Mouse (Mus musculus): Measurements from ENCODE around the gene Hist1h2bq. TPM values are rescaled to one million over a fixed set of nuclear protein-coding genes. Genes with fewer than 3 reads are reported as not detected.
"Not testable (repeated sequence)": the region's sequence is repeated elsewhere in the genome, so short reads cannot be mapped to it uniquely, and the experiment has no call there.

Gene Hist1h2bq
- polyA plus RNA-seq, 1 experiment from 2014 or later: 19.5 TPM

- not testable (repeated sequence) for H3K4me3 ChIP-seq (ENCODE audit: low read depth, low read length); DNase-seq (ENCODE audit: low spot score); H3K36me3 ChIP-seq (ENCODE audit: control insufficient read depth, insufficient read depth, low read length); H3K4me1 ChIP-seq (replicated peaks; ENCODE audit: control insufficient read depth, insufficient read depth, low read length); H3K9ac ChIP-seq (ENCODE audit: low read depth, low read length); H3K27ac ChIP-seq (ENCODE audit: low read depth, low read length); H3K27me3 ChIP-seq (replicated peaks; ENCODE audit: control insufficient read depth, insufficient read depth, low read length); H3K9me3 ChIP-seq (ENCODE audit: control insufficient read depth, low read length); ATAC-seq (replicated peaks; ENCODE audit: low FRiP score); H3K4me2 ChIP-seq
Observed at GRCm38 (mm10) chr13:21797163-21797562, 12.8 kb downstream of the Hist1h2bq start.

GRCm38 (mm10) chr13:21795584-21795983, 14.4 kb downstream of the Hist1h2bq start:
- DNase-seq (ENCODE audit: low spot score): no peak

DNA sequence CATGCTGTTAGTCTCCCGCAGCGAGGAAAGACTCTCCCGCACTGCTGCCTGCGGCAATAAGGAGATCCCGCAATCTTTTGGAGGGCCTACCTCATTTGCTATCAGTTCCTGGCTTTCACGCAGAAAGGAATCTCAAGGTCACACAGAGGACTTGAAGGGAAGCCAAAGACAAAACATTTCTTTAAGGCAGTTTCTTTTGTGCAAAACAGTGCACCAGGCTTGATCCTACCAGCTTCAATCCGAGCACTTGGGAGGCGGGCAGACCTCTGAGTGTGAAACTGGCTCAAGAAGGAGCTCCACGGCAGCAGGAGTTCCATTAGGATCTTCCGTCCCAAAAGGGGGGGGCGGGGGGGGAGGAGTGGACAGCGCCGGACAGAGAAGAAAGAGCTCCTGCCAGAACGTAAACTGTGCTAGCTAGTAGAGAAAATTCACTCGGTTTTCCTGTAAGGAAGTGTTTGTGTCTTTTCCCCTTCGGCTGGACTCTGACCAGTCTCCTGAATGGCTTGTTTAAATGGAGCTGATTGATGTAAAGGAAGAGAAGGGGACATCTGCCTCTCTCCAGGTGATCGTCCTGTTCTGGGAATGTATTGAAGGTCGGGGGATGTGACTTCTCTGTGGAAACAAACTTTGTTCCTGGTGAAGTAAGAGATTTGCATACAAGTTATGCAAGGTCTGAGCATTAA, 19.3 kb downstream of the Hist1h2bq start:
- Histone ChIP-seq H3K4me2 (peak overlapping the region; percentile 51), H3K9me3 (ENCODE audit: control insufficient read depth, low read length) (no peaks in the 10 kb centered on the region), H3K27ac (ENCODE audit: low read depth, low read length) (no peak overlapping the region), H3K36me3 (ENCODE audit: control insufficient read depth, insufficient read depth, low read length) (no peaks in the 10 kb centered on the region), H3K9ac (ENCODE audit: low read depth, low read length) (0 out of 2 replicates have a peak overlapping the region, but pooled peaks have one; percentile 37), H3K4me3 (ENCODE audit: low read depth, low read length) (no peak overlapping the region), H3K27me3 (replicated peaks; ENCODE audit: control insufficient read depth, insufficient read depth, low read length) (no peaks in the 10 kb centered on the region), H3K4me1 (replicated peaks; ENCODE audit: control insufficient read depth, insufficient read depth, low read length) (peaks cover 15% of the 10 kb centered on the region)
- DNase-seq (ENCODE audit: low spot score) (no peak), ATAC-seq (replicated peaks; ENCODE audit: low FRiP score) (no peak)
- 23% methylated on average over 18 of the region's 18 CpGs for WGBS

More at GRCm38 (mm10) chr13:21795584-21795983, 14.4 kb downstream of the Hist1h2bq start:
- Histone ChIP-seq H3K27me3 (replicated peaks; ENCODE audit: control insufficient read depth, insufficient read depth, low read length) (no peaks in the 10 kb centered on the region), H3K4me3 (ENCODE audit: low read depth, low read length) (no peak overlapping the region), H3K27ac (ENCODE audit: low read depth, low read length) (no peak overlapping the region), H3K9ac (ENCODE audit: low read depth, low read length) (no peak overlapping the region), H3K4me2 (no peak overlapping the region), H3K4me1 (replicated peaks; ENCODE audit: control insufficient read depth, insufficient read depth, low read length) (no peaks in the 10 kb centered on the region; the same call in 1 of the 2 replicates), H3K9me3 (ENCODE audit: control insufficient read depth, low read length) (no peaks in the 10 kb centered on the region), H3K36me3 (ENCODE audit: control insufficient read depth, insufficient read depth, low read length) (no peaks in the 10 kb centered on the region)
- no peak for ATAC-seq (replicated peaks; ENCODE audit: low FRiP score)
- 88% methylated on average over 7 of the region's 7 CpGs for WGBS

DNA sequence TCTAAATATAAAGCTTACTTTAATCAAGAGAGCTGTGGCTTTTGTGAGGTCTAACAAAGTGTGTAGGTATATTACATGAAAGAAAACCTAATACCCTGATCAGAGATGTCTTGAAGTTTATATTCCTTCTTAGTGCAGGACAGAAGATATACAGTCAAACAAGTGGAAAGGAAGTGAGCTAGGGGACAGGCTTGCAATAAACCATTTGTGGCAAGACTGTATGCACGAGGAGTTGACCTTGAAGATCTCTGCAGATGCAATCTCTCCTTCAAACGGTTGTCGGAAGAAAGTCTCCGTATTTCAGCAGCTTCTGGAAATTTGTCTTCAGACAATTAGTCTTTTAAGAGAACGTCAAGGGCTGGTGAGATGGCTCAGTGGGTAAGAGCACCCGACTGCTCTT, 20.1 kb downstream of the Hist1h2bq start:
- DNase-seq (ENCODE audit: low spot score): no peak
- WGBS: 47% methylated on average over 6 of the region's 6 CpGs

DNA sequence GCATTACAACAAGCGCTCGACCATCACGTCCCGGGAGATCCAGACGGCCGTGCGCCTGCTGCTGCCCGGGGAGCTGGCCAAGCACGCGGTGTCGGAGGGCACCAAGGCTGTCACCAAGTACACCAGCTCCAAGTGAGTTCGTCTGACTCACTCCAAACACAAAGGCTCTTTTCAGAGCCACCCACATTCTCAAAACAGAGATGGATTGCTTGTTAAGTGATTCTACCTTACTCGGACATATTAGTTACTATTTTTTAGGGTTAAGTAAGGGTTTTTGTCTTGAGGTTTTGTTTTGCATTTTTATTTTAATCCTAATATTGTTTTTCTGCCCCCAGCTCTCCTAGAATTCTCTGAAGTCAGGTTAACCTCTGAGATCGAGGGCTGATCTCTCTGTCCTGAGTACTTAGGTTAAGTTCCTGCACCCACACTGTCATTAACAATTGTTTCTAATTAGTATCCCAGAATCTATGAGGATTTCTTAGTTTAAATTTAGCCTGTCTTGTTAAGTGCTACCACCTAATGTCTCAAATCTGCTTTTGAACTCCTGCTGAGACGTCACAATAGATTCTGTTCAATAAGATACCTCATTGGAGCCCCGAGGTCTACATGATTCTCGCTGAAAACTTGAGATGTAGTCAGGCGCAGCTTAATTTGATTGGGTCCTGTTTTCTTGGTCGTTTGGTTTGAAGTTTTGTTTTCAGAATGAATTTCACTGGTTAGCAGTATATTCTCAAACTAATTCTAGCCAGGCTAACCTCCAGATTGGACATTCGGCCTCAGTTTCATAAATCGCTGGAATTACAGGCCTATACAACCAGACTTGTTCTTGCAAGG, 22.0 kb downstream of the Hist1h2bq start:
- peak overlapping the region; percentile 89 for H3K27ac ChIP-seq (ENCODE audit: low read depth, low read length)
- no peaks in the 10 kb centered on the region for H3K27me3 ChIP-seq (replicated peaks; ENCODE audit: control insufficient read depth, insufficient read depth, low read length)
- H3K4me3 ChIP-seq (ENCODE audit: low read depth, low read length): peak overlapping the region; percentile 27
- H3K4me2 ChIP-seq: peak overlapping the region; percentile 63
- peaks cover 24% of the 10 kb centered on the region for H3K4me1 ChIP-seq (replicated peaks; ENCODE audit: control insufficient read depth, insufficient read depth, low read length)
- H3K36me3 ChIP-seq (ENCODE audit: control insufficient read depth, insufficient read depth, low read length): no peaks in the 10 kb centered on the region
- H3K9me3 ChIP-seq (ENCODE audit: control insufficient read depth, low read length): no peaks in the 10 kb centered on the region
- DNase-seq (ENCODE audit: low spot score) (no peak), ATAC-seq (replicated peaks; ENCODE audit: low FRiP score) (0 out of 2 replicates have a peak, but pooled peaks have one; percentile 3)
- peak overlapping the region; percentile 63 for H3K9ac ChIP-seq (ENCODE audit: low read depth, low read length)
- 23% methylated on average over 14 of the region's 21 CpGs for WGBS

More for the DNA sequence above, 20.1 kb downstream of the Hist1h2bq start:
- Histone ChIP-seq H3K36me3 (ENCODE audit: control insufficient read depth, insufficient read depth, low read length) (no peaks in the 10 kb centered on the region), H3K9me3 (ENCODE audit: control insufficient read depth, low read length) (no peaks in the 10 kb centered on the region), H3K9ac (ENCODE audit: low read depth, low read length) (0 out of 2 replicates have a peak overlapping the region, but pooled peaks have one; percentile 10), H3K27me3 (replicated peaks; ENCODE audit: control insufficient read depth, insufficient read depth, low read length) (no peaks in the 10 kb centered on the region), H3K4me1 (replicated peaks; ENCODE audit: control insufficient read depth, insufficient read depth, low read length) (peaks cover 19% of the 10 kb centered on the region), H3K4me2 (no peak overlapping the region), H3K4me3 (ENCODE audit: low read depth, low read length) (no peak overlapping the region), H3K27ac (ENCODE audit: low read depth, low read length) (peak overlapping the region; percentile 19; the same call in 1 of the 2 replicates)
- no peak for ATAC-seq (replicated peaks; ENCODE audit: low FRiP score)

- H3K36me3 ChIP-seq (ENCODE audit: control insufficient read depth, insufficient read depth, low read length); H3K27me3 ChIP-seq (replicated peaks; ENCODE audit: control insufficient read depth, insufficient read depth, low read length); H3K9me3 ChIP-seq (ENCODE audit: control insufficient read depth, low read length): not testable (repeated sequence)
- ATAC-seq (replicated peaks; ENCODE audit: low FRiP score) (peak; percentile 86), DNase-seq (ENCODE audit: low spot score) (peak; percentile 82)
- peak within 1 kb of the TSS; percentile 96 for H3K27ac ChIP-seq (ENCODE audit: low read depth, low read length)
- H3K4me3 ChIP-seq (ENCODE audit: low read depth, low read length): peak within 1 kb of the TSS; percentile 41
- under 1% methylated on average over 34 of the region's 63 CpGs for WGBS
- peak within 1 kb of the TSS; percentile 66 for H3K4me2 ChIP-seq
- H3K4me1 ChIP-seq (replicated peaks; ENCODE audit: control insufficient read depth, insufficient read depth, low read length): peaks cover 24% of the 10 kb centered on the region
- H3K9ac ChIP-seq (ENCODE audit: low read depth, low read length): peak within 1 kb of the TSS; percentile 73
Observed at GRCm38 (mm10) chr13:21786899-21787629, 22.9 kb downstream of the Hist1h2bq start, which contains the start of the genes Hist1h2an and Hist1h2bp. TSS of gene Hist1h2an (minus strand) at chr13:21787218. TSS of gene Hist1h2bp (plus strand) at chr13:21787461.

GRCm38 (mm10) chr13:21786189-21786898, 23.7 kb downstream of the Hist1h2bq start:
- H3K36me3 ChIP-seq (ENCODE audit: control insufficient read depth, insufficient read depth, low read length): no peaks in the 10 kb centered on the region
- no peaks in the 10 kb centered on the region for H3K9me3 ChIP-seq (ENCODE audit: control insufficient read depth, low read length)
- no peaks in the 10 kb centered on the region for H3K27me3 ChIP-seq (replicated peaks; ENCODE audit: control insufficient read depth, insufficient read depth, low read length)
- H3K9ac ChIP-seq (ENCODE audit: low read depth, low read length): peak overlapping the region; percentile 73
- DNase-seq (ENCODE audit: low spot score) (no peak), ATAC-seq (replicated peaks; ENCODE audit: low FRiP score) (no peak)
- peaks cover 24% of the 10 kb centered on the region for H3K4me1 ChIP-seq (replicated peaks; ENCODE audit: control insufficient read depth, insufficient read depth, low read length)
- H3K27ac ChIP-seq (ENCODE audit: low read depth, low read length): peak overlapping the region; percentile 96
- H3K4me3 ChIP-seq (ENCODE audit: low read depth, low read length): peak overlapping the region; percentile 41
- 8% methylated on average over 8 of the region's 8 CpGs for WGBS
- H3K4me2 ChIP-seq: peak overlapping the region; percentile 66

- peak; percentile 41 for DNase-seq (ENCODE audit: low spot score)
- Histone ChIP-seq H3K4me3 (ENCODE audit: low read depth, low read length) (peak overlapping the region; percentile 44; the same call in 1 of the 2 replicates), H3K4me2 (peak overlapping the region; percentile 62), H3K4me1 (replicated peaks; ENCODE audit: control insufficient read depth, insufficient read depth, low read length) (peaks cover 24% of the 10 kb centered on the region), H3K9me3 (ENCODE audit: control insufficient read depth, low read length) (no peaks in the 10 kb centered on the region), H3K36me3 (ENCODE audit: control insufficient read depth, insufficient read depth, low read length) (no peaks in the 10 kb centered on the region), H3K27me3 (replicated peaks; ENCODE audit: control insufficient read depth, insufficient read depth, low read length) (no peaks in the 10 kb centered on the region), H3K9ac (ENCODE audit: low read depth, low read length) (peak overlapping the region; percentile 73), H3K27ac (ENCODE audit: low read depth, low read length) (peak overlapping the region; percentile 98)
- no peak for ATAC-seq (replicated peaks; ENCODE audit: low FRiP score)
- 43% methylated on average over 6 of the region's 6 CpGs for WGBS
Observed at GRCm38 (mm10) chr13:21784311-21784710, 25.7 kb downstream of the Hist1h2bq start.

Measured in liver, embryonic 11.5 days (tissue).